Mouse (Mus musculus) gastrocnemius, adult 2 months (tissue): ENCODE measurements around the gene 9130213A22Rik. TPM values are rescaled to one million over a fixed set of nuclear protein-coding genes. Genes with fewer than 3 reads are reported as not detected.
A peak's percentile ranks its signal among the peaks of the same experiment; 100 is the strongest.

Source experiments
- DNase-seq: peaks from one replicate; pipeline ENCODE4 v3.0.0; 2022
- H3K27ac ChIP-seq: fragments of 200-600 bp; 2 replicates; pipeline ENCODE4 v1.8.1; 2022; ENCODE audit warnings: mild to moderate bottlenecking
- H3K4me3 ChIP-seq: fragments of 200-600 bp; 2 replicates; pipeline ENCODE4 v1.8.1; 2022; ENCODE audit warnings: mild to moderate bottlenecking, moderate library complexity
- CTCF ChIP-seq: fragments of 200-600 bp; IDR thresholded peaks from 2 replicates; pipeline ENCODE4 v1.8.1; 2022; ENCODE audit warnings: antibody characterized with exemption, mild to moderate bottlenecking, moderate library complexity
- intact Hi-C: fragments of 180-260 bp; cut with DNase I; formaldehyde crosslinking; loops from one replicate; pipeline ENCODE4 v1.15.1; 2025
- total RNA-seq, 2 experiments: library from RNA; stranded (reverse); gene quantifications; 2 replicates each; pipeline ENCODE4 v1.2.3; 2021

9130213A22Rik gene
- total RNA-seq, 2 experiments from 2014 or later = 0.20 TPM; not detected in 1

DNA sequence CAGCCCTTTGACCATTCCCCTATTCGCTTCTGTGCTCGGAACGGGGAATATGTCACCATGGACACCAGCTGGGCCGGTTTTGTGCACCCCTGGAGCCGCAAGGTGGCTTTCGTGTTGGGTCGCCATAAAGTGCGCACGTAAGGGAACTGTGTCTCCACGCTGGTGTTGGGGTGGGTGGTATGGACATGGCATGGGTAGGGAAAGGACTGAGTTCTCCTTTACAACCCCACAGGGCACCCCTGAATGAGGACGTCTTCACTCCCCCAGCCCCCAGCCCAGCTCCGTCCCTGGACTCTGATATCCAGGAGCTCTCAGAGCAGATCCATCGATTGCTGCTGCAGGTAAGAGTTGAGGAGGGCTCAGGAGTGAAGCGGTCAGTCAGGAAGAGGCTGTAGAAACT lies 19.3 kb downstream of the 9130213A22Rik start:
- intact Hi-C loops = loop anchor here (10.0 kb wide), 1 partner anchor 812 kb away; the partner anchor contains the start of gene Gps2
- peak; percentile 22 for DNase-seq

GRCm38 (mm10) chr11:69102403-69102725 lies 20.0 kb downstream of the 9130213A22Rik start:
- no peak overlapping the region for H3K4me3 ChIP-seq
- DNase-seq = peak; percentile 24
- intact Hi-C loops = loop anchor here (10.0 kb wide), 1 partner anchor 812 kb away; the partner anchor contains the start of gene Gps2
- TF ChIP-seq CTCF = no peak
- H3K27ac ChIP-seq = peak overlapping the region; percentile 100; the same call in 1 of the 2 replicates

More for the DNA sequence above, 19.3 kb downstream of the 9130213A22Rik start:
- no peak for TF ChIP-seq CTCF
- Histone ChIP-seq H3K27ac (no peak overlapping the region), H3K4me3 (no peak overlapping the region)

- Histone ChIP-seq H3K27ac (peak overlapping the region; percentile 100; the same call in 1 of the 2 replicates), H3K4me3 (peak overlapping the region; percentile 23; the same call in 1 of the 2 replicates)
- TF ChIP-seq CTCF = no peak
- intact Hi-C loops = loop anchor here (10.0 kb wide), 1 partner anchor 813 kb away; the partner anchor contains the start of gene Gps2
- DNase-seq = peak; percentile 23
Measured at GRCm38 (mm10) chr11:69101604-69102402, 20.6 kb downstream of the 9130213A22Rik start.

GRCm38 (mm10) chr11:69100639-69101360 lies 21.6 kb downstream of the 9130213A22Rik start:
- Histone ChIP-seq H3K27ac (peak overlapping the region; percentile 100), H3K4me3 (peak overlapping the region; percentile 74)
- intact Hi-C loops = loop anchor here (10.0 kb wide), 1 partner anchor 814 kb away; the partner anchor contains the start of gene Gps2
- DNase-seq = peak; percentile 57
- TF ChIP-seq CTCF = no peak

- DNase-seq = peak; percentile 98
- Histone ChIP-seq H3K4me3 (peak overlapping the region; percentile 74), H3K27ac (peak overlapping the region; percentile 100)
- peak; percentile 5; the same call in 1 of the 2 replicates for TF ChIP-seq CTCF
- intact Hi-C loops = loop anchor here (10.0 kb wide), 1 partner anchor 815 kb away; the partner anchor contains the start of gene Gps2
Measured at GRCm38 (mm10) chr11:69099915-69100345, 22.5 kb downstream of the 9130213A22Rik start.

GRCm38 (mm10) chr11:69099177-69099914 lies 23.0 kb downstream of the 9130213A22Rik start:
- intact Hi-C loops = no loop called here
- TF ChIP-seq CTCF = no peak

DNA sequence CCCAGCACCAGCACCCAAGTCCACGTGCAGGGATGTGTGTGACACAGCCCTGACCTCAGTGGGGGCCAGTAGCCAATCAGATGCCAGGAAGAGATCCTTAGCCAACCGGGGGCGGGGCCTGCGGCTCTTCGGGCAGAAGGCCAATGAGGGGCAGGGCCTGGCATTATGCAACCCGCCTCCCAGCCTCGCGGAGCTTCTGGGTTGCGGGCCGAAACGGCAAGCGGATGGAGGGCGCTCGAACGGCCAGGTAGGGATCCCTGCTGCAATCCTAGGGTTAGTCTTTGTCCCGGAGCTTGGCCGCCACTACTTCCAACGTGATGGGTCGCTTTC lies 23.7 kb downstream of the 9130213A22Rik start:
- peak; percentile 98 for DNase-seq
- H3K27ac ChIP-seq = peak overlapping the region; percentile 100
- TF ChIP-seq CTCF = no peak
- intact Hi-C loops = no loop called here
- peak overlapping the region; percentile 74 for H3K4me3 ChIP-seq

More at GRCm38 (mm10) chr11:69099177-69099914, 23.0 kb downstream of the 9130213A22Rik start:
- H3K27ac ChIP-seq = peak overlapping the region; percentile 100
- peak; percentile 95 for DNase-seq
- peak overlapping the region; percentile 74 for H3K4me3 ChIP-seq

GRCm38 (mm10) chr11:69098039-69098761 lies 24.2 kb downstream of the 9130213A22Rik start:
- H3K27ac ChIP-seq = peak overlapping the region; percentile 100
- no peak for TF ChIP-seq CTCF
- DNase-seq = peak; percentile 49
- intact Hi-C loops = no loop called here
- peak overlapping the region; percentile 74 for H3K4me3 ChIP-seq

GRCm38 (mm10) chr11:69096987-69097900 lies 25.1 kb downstream of the 9130213A22Rik start:
- DNase-seq = peak; percentile 100
- no peak for TF ChIP-seq CTCF
- Histone ChIP-seq H3K4me3 (peak overlapping the region; percentile 74), H3K27ac (peak overlapping the region; percentile 100)
- intact Hi-C loops = loop anchor here (2.0 kb wide), 1 partner anchor 26 kb away; the partner anchor contains the start of gene 9130213A22Rik

DNA sequence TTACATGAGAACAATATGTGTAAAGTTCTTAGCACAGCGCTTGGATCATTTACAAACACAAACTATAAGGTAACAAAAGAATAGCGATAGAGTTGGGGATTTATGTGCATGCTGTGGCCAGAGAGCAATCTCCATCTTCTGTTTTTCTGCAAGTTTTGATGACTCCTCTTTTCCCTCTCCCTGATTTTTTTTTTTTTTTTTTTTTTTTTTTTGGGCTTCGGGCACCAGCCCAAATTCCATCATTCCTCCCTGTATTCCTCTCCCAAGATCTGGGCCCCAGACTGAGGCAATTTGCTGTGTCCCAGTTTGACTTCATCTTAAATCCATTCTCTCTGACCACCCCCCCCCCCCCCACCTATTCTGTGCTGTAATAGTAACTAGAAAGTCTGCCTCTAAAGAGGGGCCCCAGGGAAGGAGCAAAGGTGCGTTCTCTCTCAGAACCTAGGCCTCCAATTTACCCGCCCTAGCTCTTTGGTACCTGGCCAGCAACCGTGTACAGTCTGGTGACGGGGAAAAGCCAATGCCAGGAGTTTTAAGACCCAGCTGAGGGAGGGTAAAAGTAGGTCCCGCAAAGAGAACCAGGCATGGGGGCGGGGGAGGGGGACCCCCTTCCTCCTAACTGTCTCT lies 25.9 kb downstream of the 9130213A22Rik start:
- TF ChIP-seq CTCF = no peak
- DNase-seq = no peak
- Histone ChIP-seq H3K4me3 (peak overlapping the region; percentile 74), H3K27ac (peak overlapping the region; percentile 100)
- intact Hi-C loops = loop anchor here (2.0 kb wide), 1 partner anchor 26 kb away; the partner anchor contains the start of gene 9130213A22Rik
